In genomic region chr9:63258768-63259167, GRCm38 (mm10) we compare ENCODE assay signal across 8 mouse cellular contexts.
DNase-seq lines count a peak whose midpoint lies in the region; TF ChIP-seq lines count a peak whose summit lies in the region.
"Had no signal": no experiment of that assay in that cellular context is flagged by ENCODE, and none has a peak within 500 bp of the region (broad histone marks: within the 10 kb centered on the region; RNA-seq: fewer than 3 reads in every experiment).

No protein-coding gene starts in this region.

- TF ChIP-seq CTCF in brain, embryonic 14.5 days (IDR thresholded peaks at IDR 0.05; ENCODE audit: borderline replicate concordance, extremely low read depth, insufficient read depth, insufficient read length) = no peak

- DNase-seq in layer of hippocampus, adult 11-12 months (ENCODE audit: low spot score) = peak; percentile 37
- DNase-seq in layer of hippocampus, adult 9-10 months (ENCODE audit: low spot score) = no peak
- peak; percentile 18 for DNase-seq in NIH3T3 (ENCODE audit: low read depth)
- peak; percentile 59 for DNase-seq in brain, embryonic 14.5 days (ENCODE audit: low read depth)
- peak; percentile 50 to 55 for DNase-seq in heart, postnatal 10 days
- DNase-seq in embryo, embryonic 11 days = no peak
- no peak for DNase-seq in embryo, embryonic 10.5 days (ENCODE audit: low spot score)
- DNase-seq: adrenal gland, postnatal 10 days had no signal

- no peak for TF ChIP-seq POLR2A in brain, embryonic 14.5 days (IDR thresholded peaks at IDR 0.05; ENCODE audit: borderline replicate concordance, extremely low read depth, insufficient read depth, insufficient read length, poor library complexity, severe bottlenecking)

- intact Hi-C loops in heart, postnatal 10 days (cut with DNase I) = no loop called here

Comparison
In these comparisons a context has a peak if more than half of its experiments do, and no peak if none do; other contexts are left out.
1. DNase-seq: peak in layer of hippocampus, adult 11-12 months (single experiment), NIH3T3 (single experiment), brain, embryonic 14.5 days (single experiment) and heart, postnatal 10 days (2 of 2); none in layer of hippocampus, adult 9-10 months (single experiment), embryo, embryonic 11 days (single experiment) and embryo, embryonic 10.5 days (single experiment).